Mouse (Mus musculus) erythroblast, embryonic 14.5 days (primary cell): ENCODE measurements around the gene Mrps7.

ENCODE experiments used
- GATA1 ChIP-seq: IDR thresholded peaks from 2 replicates; pipeline ENCODE4 v1.6.1; 2012; ENCODE audit warnings: low read length, inconsistent platforms, mixed read lengths
- TAL1 ChIP-seq: IDR thresholded peaks from 3 replicates; pipeline ENCODE4 v1.6.1; 2012; ENCODE audit warnings: low read length, inconsistent platforms, mixed read lengths

GRCm38 (mm10) chr11:115603128-115603475 is 623 bp upstream of the Mrps7 start:
- TF ChIP-seq GATA1: no peak
- TF ChIP-seq TAL1: no peak
